Mouse (Mus musculus) heart, embryonic 14.5 days (tissue): Measurements from ENCODE around the gene B3glct. TPM values are rescaled to one million over a fixed set of nuclear protein-coding genes. Genes with fewer than 3 reads are reported as not detected.

ENCODE experiments used
- ATAC-seq: fragments of 200-750 bp; cut with Nextera tagmentation; 2 replicates; pipeline ENCODE4 v1.8.0; 2017; ENCODE audit warnings: low read depth, moderate TSS enrichment; ENCODE audit not compliant: insufficient number of reproducible peaks, insufficient read depth, low FRiP score
- H3K27ac ChIP-seq, 2 experiments: fragments of 200-500 bp in 1 of 2; fragments of 300-500 bp in 1 of 2; sonication (generic) in 1 of 2; replicated peaks in 1 of 2; 2 replicates each; pipeline ENCODE4 v1.5.1; 2012 to 2014; ENCODE audit warnings: low read depth in 2 of 2, low read length in 2 of 2, control low read depth in 1 of 2, mild to moderate bottlenecking in 1 of 2, mixed read lengths in 1 of 2; ENCODE audit not compliant: control insufficient read depth in 1 of 2, insufficient read depth in 1 of 2
- H3K27me3 ChIP-seq: fragments of 300-500 bp; sonication (generic); 2 replicates; pipeline ENCODE4 v1.6.1; 2014; ENCODE audit warnings: mild to moderate bottlenecking, low read length, control low read depth; ENCODE audit not compliant: control insufficient read depth, insufficient read depth
- H3K36me3 ChIP-seq: fragments of 300-500 bp; sonication (generic); 2 replicates; pipeline ENCODE4 v1.6.1; 2014; ENCODE audit warnings: mild to moderate bottlenecking, control low read depth, low read length, mixed read lengths; ENCODE audit not compliant: control insufficient read depth, insufficient read depth
- H3K4me1 ChIP-seq, 2 experiments: fragments of 200-500 bp in 1 of 2; fragments of 300-500 bp in 1 of 2; sonication (generic) in 1 of 2; 2 replicates each; pipeline ENCODE4 v1.6.1; 2012 to 2014; ENCODE audit warnings: low read length in 2 of 2, control low read depth in 1 of 2, mixed read lengths in 1 of 2; ENCODE audit not compliant: control insufficient read depth in 2 of 2, insufficient read depth in 2 of 2
- H3K4me2 ChIP-seq: fragments of 300-500 bp; sonication (generic); 2 replicates; pipeline ENCODE4 v1.6.1; 2014; ENCODE audit warnings: mild to moderate bottlenecking, low read length
- H3K4me3 ChIP-seq, 2 experiments: fragments of 200-500 bp in 1 of 2; fragments of 300-500 bp in 1 of 2; sonication (generic) in 1 of 2; 2 replicates each; pipeline ENCODE4 v1.5.1; 2012 to 2014; ENCODE audit warnings: low read length in 2 of 2, mild to moderate bottlenecking in 2 of 2, control low read depth in 1 of 2, low read depth in 1 of 2, moderate library complexity in 1 of 2; ENCODE audit not compliant: control insufficient read depth in 1 of 2, insufficient read depth in 1 of 2
- H3K9ac ChIP-seq: fragments of 300-500 bp; sonication (generic); 2 replicates; pipeline ENCODE4 v1.6.1; 2014; ENCODE audit warnings: mild to moderate bottlenecking, low read length
- H3K9me3 ChIP-seq: fragments of 300-500 bp; sonication (generic); 2 replicates; pipeline ENCODE4 v1.6.1; 2016; ENCODE audit warnings: low read length, control low read depth; ENCODE audit not compliant: control insufficient read depth
- WGBS: fragments of 180-500 bp; shearing (Covaris S2); extraction: QIAGEN DNeasy Blood & Tissue Kit; methylation state at CpG from one replicate; pipeline ENCODE4 v1.1.7; 2014; 5-methylcytosine and 5-hydroxymethylcytosine counted together
- polyA plus RNA-seq: library from polyadenylated mRNA; unstranded; fragments of >200 nt; fragmentation: Nextera tagmentation; extraction: Ambion mirVana; gene quantifications from 2 replicates; pipeline ENCODE4 v1.2.1, GENCODE M21; 2014

B3glct gene
- polyA plus RNA-seq, 1 experiment from 2014 or later = 10.8 TPM

GRCm38 (mm10) chr5:149790087-149790486 lies 112.1 kb downstream of the B3glct start:
- H3K4me2 ChIP-seq = no peak overlapping the region
- peaks cover 30% of the 10 kb centered on the region for H3K9me3 ChIP-seq
- H3K27me3 ChIP-seq = no peaks in the 10 kb centered on the region
- no peak for ATAC-seq
- no peak overlapping the region for H3K27ac ChIP-seq
- H3K36me3 ChIP-seq = no peaks in the 10 kb centered on the region
- no peak overlapping the region for H3K9ac ChIP-seq
- H3K4me3 ChIP-seq = no peak overlapping the region
- WGBS = 22% methylated on average over 8 of the region's 8 CpGs
- no peaks in the 10 kb centered on the region for H3K4me1 ChIP-seq

DNA sequence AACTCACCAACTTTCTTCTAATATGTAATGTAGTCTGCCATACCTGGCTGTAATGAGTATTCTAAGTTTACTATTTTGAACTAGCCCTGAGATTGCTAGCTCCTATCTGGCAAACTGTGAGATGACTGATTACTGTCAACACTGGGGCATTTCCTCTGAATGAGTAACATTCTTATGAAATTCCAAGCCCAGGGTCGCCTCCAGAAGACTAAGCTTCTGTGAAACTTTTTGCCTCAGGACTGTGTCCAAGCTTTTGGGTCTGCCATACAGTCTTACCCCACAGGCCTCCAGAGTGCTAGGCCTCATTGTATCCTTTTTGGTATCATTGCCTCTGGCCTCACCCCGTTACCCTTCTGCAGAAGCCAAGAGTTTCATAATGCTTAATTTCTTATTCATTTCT lies 132.0 kb downstream of the B3glct start:
- 52% methylated on average over 2 of the region's 2 CpGs for WGBS
- Histone ChIP-seq H3K4me1 (no peaks in the 10 kb centered on the region), H3K4me3 (no peak overlapping the region), H3K27me3 (no peaks in the 10 kb centered on the region), H3K9me3 (no peaks in the 10 kb centered on the region), H3K27ac (no peak overlapping the region), H3K4me2 (no peak overlapping the region), H3K36me3 (no peaks in the 10 kb centered on the region), H3K9ac (no peak overlapping the region)
- no peak for ATAC-seq

- WGBS = 34% methylated on average over 6 of the region's 6 CpGs
- no peak overlapping the region for H3K4me2 ChIP-seq
- no peaks in the 10 kb centered on the region for H3K27me3 ChIP-seq
These were observed 133.8 kb downstream of the B3glct start for GRCm38 (mm10) chr5:149811835-149812234.

More at GRCm38 (mm10) chr5:149811835-149812234, 133.8 kb downstream of the B3glct start:
- Histone ChIP-seq H3K9me3 (no peaks in the 10 kb centered on the region), H3K27ac (no peak overlapping the region), H3K4me1 (no peaks in the 10 kb centered on the region), H3K9ac (no peak overlapping the region), H3K36me3 (no peaks in the 10 kb centered on the region), H3K4me3 (no peak overlapping the region)
- ATAC-seq = no peak

Other genes with a start within 250 kb of the B3glct start
- 0.46 and 0.71 TPM in 2 replicates for gene Tex26, start 238.6 kb upstream of the B3glct start, polyA plus RNA-seq
- not detected in 2 replicates for gene Wdr95, start 149.6 kb upstream of the B3glct start, polyA plus RNA-seq
- 22.1 and 23.5 TPM in 2 replicates for gene Hsph1, start 41.9 kb upstream of the B3glct start, polyA plus RNA-seq